Mouse (Mus musculus) layer of hippocampus, adult 8-10 months (tissue): Measurements from ENCODE around the gene Nab2. TPM values are rescaled to one million over a fixed set of nuclear protein-coding genes. Genes with fewer than 3 reads are reported as not detected.

Experiments
- DNase-seq, 2 experiments: peaks; one replicate each; pipeline ENCODE4 v3.0.0; 2022; ENCODE audit warnings: low spot score in 2 of 2
- total RNA-seq, 4 experiments: library from RNA; stranded (reverse); gene quantifications; 2 replicates each; pipeline ENCODE4 v1.2.4; 2022

The Nab2 gene
- total RNA-seq, 4 experiments from 2014 or later: 45.3 to 51.6 (median 49.0) TPM

DNA sequence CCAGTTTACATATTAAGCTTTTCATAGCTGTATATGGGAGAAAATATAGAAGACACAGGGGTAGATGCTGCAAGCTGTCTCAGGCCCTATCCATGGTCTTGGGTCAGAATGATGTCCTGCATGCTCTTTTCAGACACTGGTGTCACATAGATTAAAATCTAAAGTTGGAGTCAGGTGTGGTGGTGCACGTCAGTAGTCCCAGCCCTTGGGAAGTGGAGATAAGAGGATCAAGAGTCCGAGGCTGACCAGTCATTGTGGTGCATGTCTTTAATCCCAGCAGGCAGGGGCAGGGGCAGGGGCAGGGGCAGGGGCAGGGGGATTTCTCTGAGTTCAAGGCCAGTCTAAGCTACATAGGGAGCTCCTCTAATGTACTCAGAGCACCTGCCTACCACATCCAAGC is 22.6 kb downstream of the Nab2 start:
- DNase-seq: no peak

DNA sequence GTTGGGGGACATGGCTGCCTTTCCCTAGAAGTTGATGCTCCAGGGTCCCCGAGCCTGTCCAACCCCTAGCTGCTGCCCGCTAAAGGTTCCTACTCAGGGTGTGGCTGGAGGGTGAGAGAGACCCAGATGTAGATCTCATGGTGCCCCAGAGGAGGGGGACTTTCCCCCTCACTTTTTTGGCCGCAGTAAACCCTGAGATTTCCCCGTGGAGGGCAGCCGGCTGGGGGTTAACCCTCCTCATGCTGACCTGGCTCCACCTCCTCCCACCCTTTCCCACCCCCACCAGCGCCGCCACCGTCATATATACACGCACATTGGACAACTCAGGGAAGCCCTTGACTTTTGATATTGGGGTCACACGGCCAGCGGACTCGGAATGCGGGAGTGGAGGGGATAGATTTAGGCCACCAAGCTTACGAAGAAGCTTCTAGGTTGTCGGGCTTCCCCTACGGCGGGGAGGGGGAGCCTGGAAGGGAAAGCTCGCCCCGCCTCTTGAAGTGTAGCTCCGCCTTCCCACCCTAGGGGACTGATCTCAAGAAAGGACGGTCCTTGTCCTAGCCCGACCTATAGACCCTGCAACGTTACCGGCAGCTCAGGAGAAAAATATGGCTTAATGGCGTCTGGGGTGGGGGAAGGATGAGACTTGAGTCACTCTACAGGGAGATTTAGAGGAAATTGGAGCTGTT is 24.7 kb downstream of the Nab2 start:
- no peak for DNase-seq

DNA sequence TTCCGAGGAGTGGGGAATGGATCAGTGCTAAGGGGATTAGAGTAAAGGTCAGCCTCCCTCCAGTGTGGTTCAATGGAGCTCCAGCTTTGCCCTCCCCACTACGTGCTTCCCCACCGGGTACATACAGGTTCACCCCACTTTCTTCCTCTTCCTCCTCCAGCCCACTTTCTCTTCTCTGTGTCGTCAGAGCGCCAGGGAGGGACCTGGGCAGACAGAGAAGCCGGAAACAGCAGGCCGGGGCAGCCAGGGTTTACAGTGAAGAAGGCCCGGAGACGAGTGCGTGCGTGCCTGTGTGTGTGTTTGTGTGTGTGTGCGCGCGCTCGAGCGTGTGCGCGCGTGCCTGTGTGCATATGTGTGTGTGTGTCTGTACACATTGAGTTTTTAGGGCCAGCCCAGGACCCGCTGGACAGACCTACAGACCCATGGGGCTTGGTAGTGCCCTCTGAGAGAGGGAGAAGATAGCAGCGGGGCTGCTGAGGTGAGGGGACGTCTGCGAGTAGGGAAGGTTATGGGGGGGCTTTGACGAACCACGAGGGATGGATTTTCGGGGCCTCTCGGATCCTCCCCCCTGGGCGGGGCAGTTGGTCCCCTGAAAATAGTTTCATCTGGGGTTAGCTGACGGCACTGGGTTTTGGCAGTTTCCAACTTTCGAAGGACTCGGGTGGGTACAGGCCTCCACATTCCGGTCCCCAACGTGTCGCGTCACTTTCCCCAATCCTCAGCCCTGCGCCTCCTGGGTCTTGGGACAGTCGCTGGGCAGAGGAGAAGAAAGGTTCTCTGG is 25.4 kb downstream of the Nab2 start, which contains the start of gene Stat6:
Gene Stat6 (plus strand): TSS at position 215 of the 781 bp plus-strand sequence.
- DNase-seq: no peak

DNA sequence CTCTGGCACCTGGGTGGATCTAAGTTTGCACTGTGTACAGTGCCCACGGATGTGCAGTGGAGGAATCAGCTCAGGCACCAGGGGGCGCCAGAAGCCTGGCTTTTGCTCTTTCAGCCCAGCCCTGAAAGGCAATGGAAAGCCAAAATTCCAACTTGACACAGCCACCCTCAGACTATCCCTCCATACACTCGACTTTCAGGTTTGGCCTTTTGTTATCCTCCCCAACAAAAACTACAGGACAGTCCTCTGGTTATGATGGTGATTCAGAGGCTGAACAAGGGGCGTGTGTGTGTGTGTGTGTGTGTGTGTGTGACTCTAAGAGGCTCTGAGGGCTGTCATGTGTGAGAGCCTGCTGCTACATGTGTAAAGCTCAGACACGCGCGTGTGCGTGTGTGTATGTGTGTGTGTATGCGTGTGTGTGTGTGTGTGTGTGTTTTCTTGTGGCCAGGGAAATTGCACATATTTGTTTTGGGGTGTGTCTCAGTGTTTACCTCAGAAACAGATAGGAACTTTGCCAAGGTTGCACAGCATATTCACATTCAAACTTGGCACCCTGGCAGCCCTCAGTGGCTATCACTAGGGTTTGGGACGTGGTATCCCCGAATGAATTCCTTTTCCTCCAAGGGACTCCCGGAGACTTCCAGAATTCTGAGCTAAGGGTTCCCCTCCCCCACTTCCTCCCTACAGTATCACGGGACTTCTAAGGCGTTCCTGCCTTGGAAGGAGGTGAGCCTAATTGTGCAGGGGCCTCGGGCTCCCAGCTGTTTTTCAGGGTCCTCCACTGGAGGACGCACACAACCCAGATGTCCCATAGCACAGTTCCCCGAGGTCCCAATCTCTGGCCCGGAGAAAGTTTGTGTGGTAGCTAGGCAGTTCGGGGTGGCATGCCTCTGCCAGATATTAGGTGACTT is 26.3 kb downstream of the Nab2 start:
- peak; percentile 58 to 85 for DNase-seq

DNA sequence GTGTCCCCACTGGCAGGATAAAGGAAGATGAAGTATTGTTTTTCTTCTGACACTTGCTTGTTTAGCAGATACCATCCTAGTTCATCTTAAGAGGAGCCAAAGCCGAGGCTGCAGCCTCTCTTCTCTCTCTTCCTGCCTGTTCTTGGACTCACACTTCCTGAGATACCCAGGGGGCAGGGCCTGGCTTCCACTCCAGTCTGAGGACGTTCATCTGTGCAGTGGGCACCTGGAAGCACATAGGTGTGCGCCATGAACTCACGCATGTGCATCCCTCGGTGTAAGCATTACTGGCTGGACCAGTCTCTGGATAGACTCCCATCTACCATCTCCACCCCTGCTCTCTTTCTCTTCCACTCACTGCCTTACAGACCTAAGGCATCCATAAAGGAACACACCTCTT is 27.9 kb downstream of the Nab2 start:
- no peak for DNase-seq

DNA sequence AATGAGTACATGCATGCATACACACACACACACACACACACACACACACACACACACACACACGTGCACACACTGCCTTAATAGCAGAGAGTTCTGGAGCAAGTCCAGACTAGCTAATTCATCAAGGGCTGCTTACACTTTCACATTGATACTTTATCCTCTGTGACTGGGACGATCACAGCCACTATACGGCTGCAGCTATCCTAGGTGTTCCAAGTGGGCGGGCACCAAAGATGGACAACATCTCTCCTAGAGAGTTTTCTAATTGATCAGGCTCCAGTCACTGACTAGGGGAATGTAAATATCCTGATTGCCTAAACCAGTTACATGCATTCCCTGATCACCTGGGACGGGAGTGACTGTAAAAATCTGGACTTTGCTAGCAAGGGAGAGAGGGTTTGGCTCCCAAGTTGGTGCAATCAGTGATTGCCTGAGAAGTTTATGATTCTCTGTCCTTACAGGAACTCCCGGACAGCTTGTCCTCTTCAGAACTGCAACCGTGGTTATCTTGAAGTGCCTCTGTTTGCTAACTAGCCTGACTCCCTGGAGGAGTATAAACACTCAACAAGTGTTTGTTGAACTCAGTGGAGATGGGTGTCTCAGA is 35.6 kb downstream of the Nab2 start:
- DNase-seq: no peak

DNA sequence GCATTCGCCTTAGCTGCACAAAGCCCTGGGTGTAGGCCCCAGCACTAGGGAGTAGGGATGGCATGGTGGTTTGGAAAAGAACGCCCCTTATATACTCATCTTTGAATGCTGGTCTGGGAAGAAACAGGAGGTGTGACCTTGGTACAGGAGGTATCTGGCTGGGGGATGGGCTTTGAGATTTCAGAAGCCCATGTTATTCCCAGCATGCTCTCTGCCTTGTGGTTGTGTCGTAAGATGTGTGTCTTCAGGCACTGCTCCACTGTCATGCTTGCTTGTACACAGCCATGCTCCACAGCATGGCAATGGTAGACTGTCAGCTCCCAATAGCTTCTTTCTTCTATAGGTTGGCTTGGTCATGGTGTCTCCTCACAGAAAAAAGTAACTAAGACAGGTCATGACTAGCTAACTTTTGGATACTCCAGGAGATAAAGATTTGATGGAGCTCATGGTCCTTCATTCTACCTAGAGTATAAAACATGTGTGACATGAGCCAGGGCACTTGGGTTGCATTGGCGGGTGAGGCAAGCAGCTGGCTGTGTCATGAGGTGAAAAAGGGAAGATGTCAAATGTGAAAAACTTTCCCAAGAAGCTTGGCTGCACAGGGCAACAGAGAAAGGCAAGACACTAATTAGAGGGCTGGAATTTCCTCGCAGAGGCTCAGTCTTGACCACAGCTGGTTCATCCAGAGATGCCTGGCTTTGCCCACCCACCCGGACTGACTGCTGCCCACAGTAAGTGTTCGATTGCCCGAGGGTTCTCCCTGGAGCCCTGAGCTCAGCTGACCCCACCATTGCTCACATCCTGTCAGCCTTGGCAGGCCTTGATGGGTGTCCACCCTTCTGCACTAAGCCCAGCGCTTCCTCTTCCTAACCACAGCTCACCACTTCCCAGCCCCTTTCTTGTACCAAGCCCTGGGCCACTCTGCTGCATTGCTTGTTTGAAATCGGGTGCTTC is 36.8 kb downstream of the Nab2 start:
- DNase-seq: no peak

DNA sequence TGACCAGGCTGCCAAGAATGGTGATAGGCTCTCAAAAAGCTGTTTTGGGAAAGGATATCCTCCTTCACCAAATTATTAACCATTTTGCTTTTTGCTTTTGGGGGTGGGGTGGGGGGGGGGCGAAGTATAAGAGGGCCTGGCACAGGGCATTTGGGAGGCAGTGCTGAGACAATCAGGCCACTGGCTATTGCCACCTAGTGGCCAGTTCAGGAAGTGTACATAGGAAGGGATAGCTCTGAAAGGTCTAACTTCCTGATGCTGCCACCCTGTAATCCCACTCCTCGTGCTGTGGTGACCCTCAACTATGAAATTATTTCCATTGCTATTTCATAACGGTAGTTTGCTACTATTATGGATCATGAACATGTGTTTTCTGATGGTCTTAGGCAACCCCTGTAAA is 41.9 kb downstream of the Nab2 start:
- no peak for DNase-seq

DNA sequence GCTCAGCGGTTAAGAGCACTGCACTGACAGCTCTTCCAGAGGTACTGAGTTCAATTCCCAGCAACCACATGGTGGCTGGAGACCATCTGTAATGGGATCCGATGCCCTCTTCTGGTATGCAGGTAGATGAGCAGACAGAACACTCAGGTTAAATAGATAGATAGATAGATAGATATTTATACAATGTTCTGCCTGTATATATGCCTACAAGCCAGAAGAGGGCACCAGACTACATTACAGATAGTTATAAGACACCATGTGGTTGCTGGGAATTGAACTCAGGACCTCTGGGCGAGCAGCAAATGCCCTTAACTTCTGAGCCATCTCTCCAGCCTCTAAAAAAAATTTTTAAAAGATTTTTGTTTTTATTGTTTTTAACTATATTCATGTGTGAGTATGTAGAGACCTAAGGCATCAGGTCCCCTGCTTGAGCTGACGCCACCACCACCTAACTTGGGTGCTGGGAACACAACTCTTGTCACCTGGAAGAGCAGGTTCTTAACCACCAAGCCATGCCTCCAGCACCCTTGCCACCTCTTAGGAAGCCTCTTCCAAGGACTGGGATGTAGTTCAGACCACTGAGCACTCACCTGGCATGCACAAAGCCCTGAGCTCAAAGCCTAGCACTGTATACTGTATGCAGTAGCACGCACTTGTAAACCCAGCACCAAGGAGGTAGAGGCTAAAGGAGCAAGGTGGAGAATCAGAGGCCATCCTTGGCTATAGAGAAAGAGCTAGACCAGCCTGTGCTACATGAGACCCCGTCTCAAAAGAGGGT is 44.7 kb downstream of the Nab2 start:
- no peak for DNase-seq

DNA sequence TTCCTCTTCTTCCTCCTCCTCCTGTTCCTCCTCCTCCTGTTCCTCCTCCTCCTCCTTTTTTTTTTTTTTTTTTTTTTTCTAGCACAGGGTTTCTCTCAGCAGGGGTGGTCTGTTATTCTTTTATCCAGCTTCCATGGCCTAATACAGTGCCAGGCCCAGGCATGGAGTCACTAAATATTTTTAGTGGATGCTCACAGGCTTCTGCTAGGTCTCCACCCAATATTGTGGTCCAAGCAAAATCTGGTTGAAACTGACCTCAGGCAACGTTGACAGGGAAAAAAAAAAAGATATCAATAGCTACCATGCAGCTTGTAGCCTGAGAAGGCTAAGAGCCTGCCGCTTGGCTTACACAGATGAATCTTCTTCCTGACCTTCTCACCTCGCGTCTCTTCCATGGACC is 45.7 kb downstream of the Nab2 start:
- no peak for DNase-seq

DNA sequence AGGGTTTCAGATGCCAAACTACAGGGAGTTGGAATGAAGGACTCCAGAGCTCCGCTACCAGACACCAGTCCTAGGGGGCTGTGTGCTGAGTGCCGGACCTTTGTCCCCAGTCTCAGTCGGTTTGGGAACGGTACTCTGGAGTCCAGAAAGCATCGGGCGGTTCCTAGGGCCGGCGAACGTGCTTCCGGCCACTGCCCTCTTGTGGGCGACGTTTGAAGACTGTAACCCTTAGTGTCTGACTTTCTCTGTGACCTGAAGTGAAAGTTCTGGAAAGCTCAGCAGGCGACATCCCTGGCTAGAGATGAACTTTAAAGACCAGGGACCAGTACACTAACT is 46.3 kb downstream of the Nab2 start:
- peak in 1 of 2 experiments; percentile 64 for DNase-seq

DNA sequence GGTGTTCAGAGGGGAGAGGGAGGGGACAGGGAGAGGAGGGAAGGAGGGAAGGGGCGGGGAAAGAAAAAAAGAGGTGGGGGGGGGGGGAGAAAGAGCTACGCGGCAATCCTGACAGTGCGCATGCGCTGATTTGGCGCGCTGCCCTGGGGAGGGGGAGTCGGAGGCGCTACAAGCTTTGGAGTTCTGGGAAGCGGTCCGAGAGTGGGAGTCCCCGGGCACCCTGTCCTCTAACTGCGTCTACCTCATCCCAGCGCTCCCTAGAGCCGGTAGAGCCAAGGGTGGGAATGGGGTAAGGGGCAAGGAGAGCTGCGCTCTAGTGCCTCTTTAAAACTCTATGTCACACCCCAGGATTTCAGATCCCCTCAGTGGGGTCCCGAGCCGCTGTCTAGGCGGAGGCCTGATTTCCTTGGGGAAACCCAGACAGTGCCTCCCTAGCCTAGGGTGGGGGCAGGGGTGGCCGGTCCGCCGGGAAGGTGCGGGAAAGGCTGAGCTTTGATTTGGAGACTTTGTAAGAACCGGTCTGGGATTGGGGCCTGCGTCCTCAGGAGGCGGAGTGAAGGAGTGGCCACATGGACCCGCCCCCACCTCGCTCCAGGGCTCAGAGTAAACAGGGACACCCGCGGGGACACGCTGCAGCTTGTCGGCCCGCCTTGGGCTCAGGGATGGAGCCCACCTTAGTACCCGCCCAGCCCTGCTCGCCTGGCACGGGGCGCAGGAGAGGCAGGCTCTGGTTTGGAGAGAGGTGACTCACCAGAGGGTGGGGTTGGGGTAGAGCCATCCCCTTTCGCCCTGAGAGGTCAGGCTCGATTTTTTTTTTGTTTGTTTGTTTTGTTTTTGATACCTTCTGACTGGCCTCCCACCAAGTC is 46.9 kb downstream of the Nab2 start:
- peak; percentile 84 to 88 for DNase-seq

DNA sequence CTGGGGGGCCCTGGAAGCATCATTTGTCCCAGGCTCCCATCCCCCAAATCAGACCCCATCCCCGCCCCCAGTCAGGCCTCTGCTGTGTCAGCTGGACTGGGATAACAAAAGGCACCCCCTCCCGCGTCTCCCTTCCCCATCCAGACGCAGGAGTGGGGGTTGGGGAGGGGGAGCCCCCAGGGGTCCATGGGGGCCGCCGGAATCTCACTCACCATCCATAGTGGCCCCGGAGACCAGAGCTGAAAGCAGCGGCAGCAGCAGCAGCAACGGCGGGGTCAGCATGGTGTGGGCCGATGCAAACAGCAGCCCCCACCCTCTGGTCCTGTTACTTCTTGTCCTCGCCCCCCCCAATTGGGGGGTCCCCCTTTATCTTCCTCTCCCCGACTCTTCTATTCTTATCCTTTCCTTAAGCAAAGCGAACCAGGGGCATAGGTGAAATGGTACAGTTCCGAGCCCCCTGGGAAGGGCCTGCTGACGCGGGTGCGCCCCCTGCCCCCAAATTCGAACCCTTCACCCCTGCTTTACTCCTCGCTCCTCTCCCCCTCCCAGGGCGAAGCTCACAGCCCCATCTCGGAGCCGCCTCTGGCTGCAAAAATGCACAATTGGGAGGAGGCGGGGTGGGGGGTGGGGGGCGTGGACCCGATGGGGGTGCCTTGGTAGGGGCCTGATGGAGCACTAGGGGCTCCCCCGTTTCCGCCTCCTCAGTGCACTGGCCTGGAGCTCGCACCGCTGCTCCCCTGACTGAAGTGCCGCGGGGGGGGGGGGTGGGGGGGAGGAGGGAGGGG is 47.8 kb downstream of the Nab2 start, which contains the start of gene Lrp1:
Gene Lrp1 (minus strand): TSS at position 743 of the 785 bp plus-strand sequence.
- DNase-seq: no peak

DNA sequence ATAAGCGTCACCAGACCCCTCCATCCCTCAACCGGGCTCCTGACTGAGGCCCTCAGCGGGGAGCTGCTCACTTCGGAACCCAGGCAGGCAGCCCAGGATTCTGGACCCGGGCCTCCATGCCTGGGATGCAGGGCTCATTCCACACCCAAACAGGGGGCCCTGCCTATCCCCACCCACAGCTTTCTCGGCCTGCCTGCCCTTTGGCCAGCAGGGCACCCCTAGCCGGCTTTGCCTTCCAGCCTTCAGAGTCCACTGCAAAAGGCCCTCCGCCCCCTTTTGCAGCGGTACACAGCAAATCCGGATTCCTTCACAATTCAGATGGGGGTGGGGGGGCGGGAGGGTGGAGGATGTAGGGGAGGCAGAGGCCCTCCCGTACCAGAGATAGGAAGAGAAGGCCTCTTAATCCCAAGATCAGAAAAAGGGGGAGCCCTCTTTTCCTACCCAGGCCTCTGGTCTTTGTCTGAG is 48.4 kb downstream of the Nab2 start:
- no peak for DNase-seq

DNA sequence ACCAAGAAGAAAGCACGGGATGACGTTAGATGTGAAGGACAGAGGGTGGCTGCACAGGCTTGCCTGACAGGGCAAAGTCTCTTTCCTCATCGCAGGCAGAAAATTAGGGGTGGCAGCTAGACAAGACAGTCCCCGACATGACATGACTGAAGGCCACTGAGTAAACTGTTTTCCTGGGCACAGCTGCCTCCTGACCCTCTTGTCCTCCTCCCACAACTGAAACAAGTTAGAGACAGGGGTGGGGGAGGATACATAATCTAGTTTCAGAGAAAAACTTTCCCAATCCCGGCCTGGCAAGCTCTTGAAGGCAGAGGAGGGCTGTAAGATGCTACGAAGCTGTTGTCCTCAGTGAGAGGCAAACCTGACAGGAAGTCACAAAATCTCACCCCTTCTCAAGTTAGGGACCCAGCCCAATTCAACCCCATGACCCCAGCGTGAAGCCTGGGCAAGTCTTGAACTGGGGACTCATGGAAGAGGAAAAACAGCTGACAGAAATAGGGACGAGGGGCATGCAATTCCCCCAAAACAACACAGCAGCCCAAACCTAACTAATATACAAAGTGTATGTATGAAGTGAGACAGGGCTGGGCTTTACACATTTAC is 49.1 kb downstream of the Nab2 start:
- no peak for DNase-seq

DNA sequence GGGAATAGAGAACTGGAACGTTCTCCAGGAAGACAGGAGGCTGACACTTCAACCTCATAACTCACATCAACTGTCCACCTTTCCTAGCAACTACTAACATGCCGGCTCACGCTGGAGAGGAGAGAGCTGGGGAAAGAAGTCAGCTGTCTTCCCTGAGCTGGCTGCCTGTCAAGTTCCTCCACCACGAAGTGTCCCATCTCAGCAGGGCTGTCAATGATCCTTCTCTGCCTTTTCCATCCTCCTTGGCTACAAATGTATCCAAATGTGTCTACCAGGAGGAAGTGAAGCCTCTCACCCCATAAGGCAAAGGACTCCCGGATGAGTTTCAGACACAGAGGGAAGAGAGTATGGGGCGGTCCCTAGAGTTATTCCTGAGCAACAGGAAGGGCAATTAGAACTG is 50.2 kb downstream of the Nab2 start:
- no peak for DNase-seq

DNA sequence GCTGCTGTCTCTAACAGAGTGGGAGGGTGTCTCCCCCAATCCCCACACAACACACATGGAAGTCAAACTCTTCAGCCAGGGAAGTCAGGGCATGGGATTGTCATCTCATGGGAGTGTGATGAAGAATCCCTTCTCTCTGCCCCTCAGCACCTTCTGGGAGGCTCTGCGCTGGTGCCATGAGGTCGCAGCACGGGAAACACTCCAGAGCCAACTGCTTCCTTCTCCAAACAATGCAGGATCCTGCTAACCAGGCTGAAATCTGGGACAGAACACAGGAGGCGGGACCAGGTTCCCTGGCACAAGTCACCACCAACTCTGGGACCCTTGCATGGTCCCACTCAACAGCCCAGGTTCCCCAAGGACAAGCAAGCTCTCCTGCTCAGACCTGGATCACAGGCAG is 51.1 kb downstream of the Nab2 start:
- DNase-seq: no peak
